Mouse (Mus musculus): ENCODE results near the gene Sh3tc1. TPM values are rescaled to one million over a fixed set of nuclear protein-coding genes. Genes with fewer than 3 reads are reported as not detected.

Gene Sh3tc1
- total RNA-seq, 2 experiments from 2014 or later: 2.2 to 2.4 TPM

DNA sequence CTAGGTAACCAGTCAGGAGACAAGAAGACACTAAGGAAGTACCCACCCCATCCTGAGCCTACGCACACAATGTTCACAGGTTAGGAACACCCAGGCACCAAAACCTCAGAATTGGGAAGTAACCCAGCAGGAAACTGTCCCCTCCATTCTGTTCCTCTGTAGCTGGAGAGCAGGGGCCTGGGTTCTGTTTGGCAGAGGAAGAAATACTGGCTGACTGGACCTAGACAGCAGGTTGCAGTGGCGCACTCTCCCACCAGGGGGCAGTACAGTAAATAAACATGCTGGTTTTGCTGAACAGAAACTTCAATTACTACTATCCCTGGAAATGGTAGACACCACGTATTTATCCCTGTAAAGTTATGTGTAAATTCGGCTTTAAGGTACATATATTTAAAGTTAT, 7.1 kb upstream of the Sh3tc1 start:
- peak overlapping the region; percentile 46; the same call in 1 of the 2 replicates for H3K27ac ChIP-seq
- TF ChIP-seq CTCF (IDR thresholded peaks at IDR 0.05): peak; percentile 98; the same call in 1 of the 2 replicates
- intact Hi-C loops (cut with DNase I): loop anchor here (1.0 to 10.0 kb wide), 2 partner anchors 110 to 228 kb away; no protein-coding TSS in a partner anchor

DNA sequence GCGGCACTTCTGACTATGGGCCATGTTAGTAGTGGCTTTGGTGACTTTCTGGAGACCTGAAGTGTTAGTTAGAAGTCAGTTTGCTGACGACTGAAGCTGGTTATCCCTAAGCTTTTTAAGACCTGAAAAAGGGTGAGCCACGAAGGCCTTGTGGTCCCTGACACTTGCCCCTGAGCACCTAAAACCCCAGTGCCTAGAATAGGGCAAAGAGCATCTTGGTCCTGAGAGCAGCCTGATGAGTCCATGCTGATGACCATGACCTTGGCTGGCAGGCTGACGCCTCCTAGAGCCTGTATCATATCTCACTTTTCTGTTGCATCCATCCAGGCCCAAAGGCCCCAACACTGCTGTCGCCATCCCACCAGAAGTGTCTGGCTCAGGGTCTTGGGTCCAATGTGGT, 5.6 kb upstream of the Sh3tc1 start:
- no peak for TF ChIP-seq CTCF (IDR thresholded peaks at IDR 0.05)

More for the DNA sequence above, 7.1 kb upstream of the Sh3tc1 start:
- H3K4me3 ChIP-seq: no peak overlapping the region
- DNase-seq: peak; percentile 86

DNA sequence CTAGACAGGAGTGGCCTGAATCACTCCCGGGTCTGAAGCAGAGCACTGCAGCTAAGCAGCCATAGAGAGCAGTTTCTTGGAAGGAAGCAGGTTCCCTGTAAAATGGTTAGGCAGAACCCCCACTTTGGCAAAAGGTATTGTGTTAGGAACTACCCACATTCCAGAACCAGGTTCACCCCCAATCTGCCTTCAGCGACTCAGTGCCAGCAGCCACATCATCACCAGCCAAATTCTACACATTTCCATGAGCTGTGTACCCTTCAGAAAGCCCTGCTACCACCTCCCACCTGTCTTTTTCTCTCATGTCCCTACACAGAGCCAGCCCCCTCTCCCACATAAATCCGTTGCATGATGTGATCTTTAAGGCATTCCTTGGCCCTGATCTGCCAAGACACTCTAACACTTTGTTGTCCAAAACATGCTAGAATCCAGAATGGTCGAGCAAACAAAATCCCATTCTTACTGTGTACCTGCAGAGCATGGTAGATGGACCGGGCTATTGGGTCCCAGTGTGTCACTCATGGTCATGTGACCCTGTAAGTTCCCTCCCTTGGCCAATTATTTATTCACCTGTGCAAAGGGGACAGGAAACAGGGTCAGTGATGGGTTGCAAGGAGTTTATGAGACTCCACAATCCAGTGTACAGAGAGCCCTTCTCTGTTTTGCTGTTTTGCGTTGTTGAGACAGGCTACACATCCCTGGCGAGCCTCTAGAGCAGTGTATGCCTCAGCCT, 4.4 kb upstream of the Sh3tc1 start:
- no peak overlapping the region for H3K4me3 ChIP-seq
- no peak for TF ChIP-seq CTCF (IDR thresholded peaks at IDR 0.05)
- peak overlapping the region; percentile 89 for H3K27ac ChIP-seq

More for the DNA sequence above, 5.6 kb upstream of the Sh3tc1 start:
- Histone ChIP-seq H3K4me3 (no peak overlapping the region), H3K27ac (no peak overlapping the region)
- DNase-seq: no peak
- intact Hi-C loops (cut with DNase I): loop anchor here (10.0 kb wide), 1 partner anchor 229 kb away; no protein-coding TSS in a partner anchor

DNA sequence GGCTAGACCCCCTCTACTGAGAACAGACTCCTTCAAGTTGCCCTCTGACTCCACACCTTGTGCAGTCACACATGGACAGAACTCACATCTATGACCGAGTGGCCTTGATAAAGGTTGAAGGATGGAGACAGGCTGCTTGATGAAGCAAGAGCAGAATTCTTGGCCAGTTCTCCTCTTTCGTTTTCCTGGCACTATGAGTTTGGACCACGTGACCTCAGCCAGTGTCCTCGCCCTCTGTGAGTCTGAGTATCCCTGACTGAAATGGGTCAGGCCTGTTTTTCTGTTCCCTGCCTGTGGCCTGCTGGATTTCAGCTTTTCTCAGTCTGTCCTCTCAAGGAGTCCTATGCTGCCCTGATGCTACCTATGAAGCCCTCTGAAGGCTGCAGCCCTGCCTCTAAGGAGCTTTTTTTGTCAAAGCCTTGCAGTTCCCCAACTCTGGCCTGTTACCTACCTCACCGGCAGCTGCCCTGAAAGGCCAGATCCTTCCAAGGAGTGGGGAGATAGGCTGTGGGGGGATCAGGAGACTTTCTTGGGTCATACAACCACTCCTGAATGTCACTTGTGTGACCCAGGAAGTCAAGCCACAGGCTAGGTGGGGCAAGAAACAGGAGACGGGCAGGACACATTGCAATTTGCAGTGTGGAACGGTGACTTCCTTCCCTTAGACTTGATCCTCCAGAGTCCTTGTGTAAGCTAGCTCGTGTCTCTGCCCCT, 3.6 kb upstream of the Sh3tc1 start:
- intact Hi-C loops (cut with DNase I): loop anchor here (10.0 kb wide), 1 partner anchor 231 kb away; no protein-coding TSS in a partner anchor

More for the DNA sequence above, 4.4 kb upstream of the Sh3tc1 start:
- no peak for DNase-seq
- intact Hi-C loops (cut with DNase I): loop anchor here (10.0 kb wide), 1 partner anchor 231 kb away; no protein-coding TSS in a partner anchor

DNA sequence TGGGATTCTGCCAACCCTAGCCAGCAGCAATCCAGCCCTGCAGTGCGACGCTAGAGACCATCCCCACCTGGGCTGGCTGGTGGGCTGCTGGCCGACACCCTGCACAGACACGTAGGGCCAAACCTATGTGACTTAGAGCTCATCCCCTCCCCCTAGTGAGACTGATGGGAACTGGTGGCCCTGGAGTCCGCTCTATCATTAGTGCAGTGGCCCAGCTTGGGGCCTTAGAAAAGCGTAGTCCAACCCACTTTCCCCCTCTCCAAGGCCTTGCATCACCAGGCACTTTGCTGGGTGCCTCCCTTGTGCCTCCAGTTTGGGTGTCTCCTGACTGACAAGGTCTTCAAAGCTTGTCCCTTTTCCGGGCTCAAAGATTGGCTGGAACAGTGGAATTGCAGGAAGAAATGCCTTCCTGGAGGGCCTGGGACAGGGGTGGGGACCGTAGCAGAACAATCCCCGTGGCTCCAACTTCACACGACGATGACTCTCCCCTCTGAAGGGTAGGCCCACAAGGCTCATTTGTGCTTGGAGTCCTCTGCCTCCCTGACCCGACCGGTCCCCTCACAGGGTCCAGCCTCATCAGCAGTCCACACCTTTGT, 1.5 kb upstream of the Sh3tc1 start:
- H3K4me3 ChIP-seq: no peak overlapping the region
- intact Hi-C loops (cut with DNase I): loop anchor here (10.0 kb wide), 1 partner anchor 233 kb away; no protein-coding TSS in a partner anchor
- no peak for DNase-seq
- peak overlapping the region; percentile 56 for H3K27ac ChIP-seq
- no peak for TF ChIP-seq CTCF (IDR thresholded peaks at IDR 0.05)

More for the DNA sequence above, 3.6 kb upstream of the Sh3tc1 start:
- Histone ChIP-seq H3K27ac (peak overlapping the region; percentile 89), H3K4me3 (no peak overlapping the region)
- no peak for TF ChIP-seq CTCF (IDR thresholded peaks at IDR 0.05)
- peak; percentile 82 for DNase-seq

DNA sequence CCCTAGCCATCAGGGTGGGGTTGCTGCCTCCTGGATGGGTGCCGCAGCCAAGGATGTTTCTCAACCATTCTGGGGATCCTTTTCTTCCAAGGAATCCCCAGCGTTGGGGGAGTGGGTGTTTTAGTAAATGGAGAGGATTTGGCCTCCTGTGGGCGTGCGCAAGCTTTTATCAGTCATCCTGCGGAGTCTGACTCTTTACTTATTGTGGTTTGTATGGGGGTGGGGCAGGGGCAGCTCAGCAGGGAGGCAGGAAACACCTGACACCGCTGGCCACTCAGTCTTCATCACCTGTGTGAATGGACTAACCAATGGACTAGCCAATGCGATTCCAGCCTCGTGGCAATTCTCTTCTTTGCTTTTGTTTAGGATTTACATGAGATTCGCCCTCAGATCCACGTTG, 929 bp upstream of the Sh3tc1 start:
- H3K4me3 ChIP-seq: no peak overlapping the region
- no peak for TF ChIP-seq CTCF (IDR thresholded peaks at IDR 0.05)
- intact Hi-C loops (cut with DNase I): loop anchor here (10.0 kb wide), 1 partner anchor 234 kb away; no protein-coding TSS in a partner anchor
- H3K27ac ChIP-seq: no peak overlapping the region; the same call in 1 of the 2 replicates
- no peak for DNase-seq

DNA sequence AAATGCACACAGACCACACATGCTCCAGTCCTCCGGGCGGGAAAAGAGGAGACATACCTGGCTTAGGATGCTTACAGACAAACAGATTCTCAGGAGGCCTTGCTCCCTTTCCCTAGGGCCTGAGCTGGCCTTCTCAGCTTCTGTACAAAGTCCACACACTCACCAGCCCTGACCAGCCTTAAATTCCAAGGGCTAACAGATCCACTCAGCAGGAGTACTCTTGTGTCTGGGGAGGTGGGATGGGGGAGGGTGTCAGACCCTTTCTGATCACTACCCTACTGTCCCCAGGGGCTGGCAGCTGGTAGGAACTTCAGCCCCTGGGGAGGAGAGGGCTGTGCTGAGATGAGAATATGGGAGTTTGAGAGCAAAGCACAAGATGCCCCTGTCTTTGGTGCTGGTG, 782 bp downstream of the Sh3tc1 start:
- DNase-seq: no peak
- Histone ChIP-seq H3K4me3 (no peak overlapping the region), H3K27ac (no peak overlapping the region)
- intact Hi-C loops (cut with DNase I): no loop called here
- no peak for TF ChIP-seq CTCF (IDR thresholded peaks at IDR 0.05)

DNA sequence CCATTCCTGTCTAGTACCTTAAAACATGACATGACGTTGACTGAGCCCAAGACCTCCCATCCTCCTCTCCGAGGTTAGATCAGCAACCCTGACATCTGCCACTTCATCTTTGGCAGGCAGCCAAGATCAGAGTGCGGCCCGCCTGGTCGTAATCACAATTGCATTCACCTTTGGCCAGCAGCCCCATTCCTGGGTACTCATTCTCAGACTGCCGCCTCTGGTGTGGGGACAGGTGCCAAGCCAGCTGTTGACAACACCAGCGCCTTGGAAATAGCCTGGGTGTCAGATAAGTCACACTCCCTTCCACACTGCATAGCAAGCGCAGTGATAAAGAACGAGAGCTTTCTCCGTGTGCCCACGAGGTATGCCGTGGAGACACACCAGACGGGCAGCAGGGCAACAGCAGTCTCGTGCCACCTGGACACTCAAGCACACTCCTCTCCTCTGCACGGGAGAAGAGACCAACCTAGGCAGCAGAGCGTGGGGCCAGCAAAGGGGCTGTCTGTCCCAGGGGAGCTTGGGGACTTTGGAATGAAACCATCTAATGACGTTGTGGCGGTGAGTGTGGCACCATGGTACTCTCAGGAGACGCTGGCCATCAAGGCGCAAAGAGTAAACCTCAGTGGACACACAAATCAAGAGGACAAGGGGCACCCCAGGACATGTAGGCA, 2.4 kb downstream of the Sh3tc1 start:
- no peak for TF ChIP-seq CTCF (IDR thresholded peaks at IDR 0.05)
- Histone ChIP-seq H3K27ac (no peak overlapping the region), H3K4me3 (no peak overlapping the region)
- intact Hi-C loops (cut with DNase I): no loop called here
- peak; percentile 68 for DNase-seq

DNA sequence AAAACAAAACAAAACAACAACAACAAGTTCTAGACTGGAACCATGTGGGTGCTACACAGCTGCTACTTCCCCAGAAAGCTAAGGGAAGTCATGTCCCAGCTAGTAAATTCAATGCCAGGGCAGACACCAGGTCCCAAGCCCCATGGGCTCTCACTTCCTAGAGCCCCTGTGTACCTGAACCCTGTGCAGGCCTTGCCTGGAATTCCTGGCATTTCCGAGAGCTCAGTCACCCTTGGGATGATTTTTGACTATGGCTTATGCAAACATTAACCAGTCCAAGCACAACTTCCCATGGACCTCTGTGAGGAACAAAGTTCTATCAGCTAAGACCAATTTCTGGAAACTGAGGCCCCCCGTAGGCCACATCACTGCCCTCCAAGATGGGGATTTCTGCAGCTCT, 6.3 kb downstream of the Sh3tc1 start:
- Histone ChIP-seq H3K4me3 (no peak overlapping the region), H3K27ac (no peak overlapping the region)
- intact Hi-C loops (cut with DNase I): no loop called here
- TF ChIP-seq CTCF (IDR thresholded peaks at IDR 0.05): no peak
- DNase-seq: no peak

DNA sequence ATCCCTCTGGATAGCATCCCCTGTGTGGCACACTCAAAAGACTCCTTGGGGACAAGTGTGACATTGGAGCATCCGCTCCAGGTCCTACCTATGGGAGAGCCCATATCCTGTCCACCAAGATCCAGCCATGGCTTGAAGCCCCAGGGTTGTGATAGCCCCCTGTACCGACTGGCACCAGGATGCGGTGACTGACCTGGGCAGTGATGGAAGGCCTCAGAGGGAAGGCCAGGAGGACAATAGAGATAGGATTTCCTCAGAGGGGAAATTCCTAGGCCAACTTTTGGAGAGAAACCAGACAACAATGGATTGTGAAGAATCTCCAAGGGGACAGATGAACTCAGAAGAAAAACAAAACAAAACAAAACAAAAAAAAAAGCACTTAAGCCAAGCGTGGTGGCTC, 8.8 kb downstream of the Sh3tc1 start:
- DNase-seq: no peak
- H3K4me3 ChIP-seq: no peak overlapping the region
- no peak for TF ChIP-seq CTCF (IDR thresholded peaks at IDR 0.05)
- peak overlapping the region; percentile 69 for H3K27ac ChIP-seq
- intact Hi-C loops (cut with DNase I): no loop called here

DNA sequence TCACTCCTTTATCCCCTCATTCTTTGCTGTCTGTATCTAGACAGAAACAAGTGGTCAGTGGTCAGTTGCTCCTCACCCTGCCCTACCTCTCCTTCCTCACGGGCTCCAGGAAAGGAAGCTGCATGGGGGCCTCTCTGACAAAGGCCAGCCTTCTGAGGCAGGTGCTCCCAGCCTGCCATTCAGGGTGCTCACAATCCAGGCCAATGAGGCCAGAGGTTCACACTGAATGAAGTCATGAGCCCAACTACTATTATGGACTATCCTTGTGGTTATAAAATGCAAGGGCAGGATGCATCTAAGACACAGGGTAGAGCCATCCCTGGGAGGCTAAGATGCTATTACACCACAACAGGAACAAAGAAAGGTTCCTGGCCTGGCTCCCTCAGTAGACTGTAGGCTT, 9.2 kb downstream of the Sh3tc1 start:
- no peak for TF ChIP-seq CTCF (IDR thresholded peaks at IDR 0.05)
- no peak for DNase-seq
- intact Hi-C loops (cut with DNase I): no loop called here
- no peak overlapping the region for H3K4me3 ChIP-seq
- H3K27ac ChIP-seq: peak overlapping the region; percentile 69

DNA sequence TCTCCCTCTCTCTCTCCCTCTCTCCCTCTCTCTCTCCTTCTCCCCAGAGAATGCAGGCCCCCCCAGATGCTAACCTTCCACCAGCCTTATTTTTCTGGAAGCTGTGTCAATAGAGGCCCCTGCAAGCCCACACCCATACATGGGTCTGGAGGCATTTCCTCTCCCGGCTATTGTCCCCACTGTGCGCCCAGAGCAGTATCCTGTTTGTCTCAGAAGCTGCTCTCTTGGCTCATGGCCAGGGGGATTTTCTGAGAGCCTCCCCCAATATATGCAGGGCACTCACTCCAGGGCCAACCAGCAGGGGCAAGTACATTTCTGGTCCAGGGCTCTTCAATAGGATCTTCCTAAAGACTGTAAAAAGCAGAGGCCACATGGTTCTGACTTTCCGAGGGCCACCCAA, 9.9 kb downstream of the Sh3tc1 start:
- no peak for TF ChIP-seq CTCF (IDR thresholded peaks at IDR 0.05)
- Histone ChIP-seq H3K27ac (peak overlapping the region; percentile 80), H3K4me3 (no peak overlapping the region)
- intact Hi-C loops (cut with DNase I): no loop called here
- peak; percentile 53 for DNase-seq
